Mouse (Mus musculus): ENCODE results near the gene Klhdc1. TPM values are rescaled to one million over a fixed set of nuclear protein-coding genes. Genes with fewer than 3 reads are reported as not detected.

Klhdc1 gene
- polyA plus RNA-seq, 1 experiment = 2.4 TPM

DNA sequence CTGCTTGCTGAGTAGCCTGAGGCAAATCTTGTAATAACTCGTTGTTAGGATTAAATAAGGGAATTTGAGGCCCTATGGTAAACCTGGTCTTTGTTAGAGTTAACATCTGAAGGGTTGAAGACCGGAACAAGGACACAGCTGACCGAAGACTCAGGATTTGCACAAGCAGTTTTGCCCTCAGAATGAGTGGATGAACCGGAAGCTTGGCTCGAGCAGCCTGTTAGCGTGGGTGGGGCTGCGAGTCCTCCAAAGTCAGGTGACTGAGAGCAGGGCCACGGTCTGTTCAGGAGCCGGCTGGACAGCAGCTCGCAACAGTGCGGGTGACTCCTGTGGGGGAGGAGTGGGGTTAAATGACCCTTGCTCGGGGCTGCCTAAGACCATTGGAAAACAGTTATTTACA lies 58.3 kb downstream of the Klhdc1 start:
- Histone ChIP-seq H3K27ac (ENCODE audit: insufficient read depth, low read length) (no peak overlapping the region), H3K36me3 (ENCODE audit: control insufficient read depth, insufficient read depth, low read length) (peaks cover 4% of the 10 kb centered on the region), H3K4me1 (ENCODE audit: control insufficient read depth, insufficient read depth, insufficient read length) (no peaks in the 10 kb centered on the region), H3K27me3 (ENCODE audit: control insufficient read depth, insufficient read depth, low read length) (no peaks in the 10 kb centered on the region), H3K4me3 (ENCODE audit: extremely low read depth, insufficient read depth, insufficient read length) (no peak overlapping the region)
- no peak for DNase-seq (ENCODE audit: low read depth in 1 of 2, low spot score in 2 of 2)
- WGBS = 85% methylated on average over 12 of the region's 12 CpGs
- TF ChIP-seq CTCF (IDR thresholded peaks at IDR 0.05; ENCODE audit: extremely low read depth, insufficient read depth, insufficient read length, insufficient replicate concordance) = no peak
- TF ChIP-seq POLR2A (IDR thresholded peaks at IDR 0.05; ENCODE audit: low read depth, low read length) = no peak

DNA sequence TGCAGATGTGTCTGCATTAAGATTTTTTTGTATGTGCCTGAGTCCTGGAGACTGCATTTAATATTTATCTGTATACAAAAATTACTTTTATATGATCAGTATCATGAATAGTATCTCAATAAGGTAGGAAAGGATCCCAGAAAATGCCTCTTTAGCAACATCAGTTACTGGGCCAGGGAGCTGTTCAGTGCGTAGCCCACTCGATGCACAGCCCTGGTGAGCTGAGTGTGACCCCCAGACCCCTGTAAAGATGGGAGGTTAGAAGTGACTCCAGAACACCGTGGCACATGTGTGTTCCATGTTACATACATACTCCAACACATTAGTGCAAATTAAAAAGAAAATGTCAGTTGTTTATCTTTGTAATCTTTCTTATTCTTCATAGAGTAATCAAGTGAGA lies 58.9 kb downstream of the Klhdc1 start:
- 93% methylated on average over 3 of the region's 3 CpGs for WGBS
- TF ChIP-seq CTCF (IDR thresholded peaks at IDR 0.05; ENCODE audit: extremely low read depth, insufficient read depth, insufficient read length, insufficient replicate concordance) (no peak), POLR2A (IDR thresholded peaks at IDR 0.05; ENCODE audit: low read depth, low read length) (no peak)
- H3K4me3 ChIP-seq (ENCODE audit: extremely low read depth, insufficient read depth, insufficient read length) = no peak overlapping the region
- no peak for DNase-seq (ENCODE audit: low read depth in 1 of 2, low spot score in 2 of 2)
- H3K36me3 ChIP-seq (ENCODE audit: control insufficient read depth, insufficient read depth, low read length) = peaks cover 5% of the 10 kb centered on the region
- H3K4me1 ChIP-seq (ENCODE audit: control insufficient read depth, insufficient read depth, insufficient read length) = no peaks in the 10 kb centered on the region
- H3K27ac ChIP-seq (ENCODE audit: insufficient read depth, low read length) = no peak overlapping the region
- H3K27me3 ChIP-seq (ENCODE audit: control insufficient read depth, insufficient read depth, low read length) = no peaks in the 10 kb centered on the region

DNA sequence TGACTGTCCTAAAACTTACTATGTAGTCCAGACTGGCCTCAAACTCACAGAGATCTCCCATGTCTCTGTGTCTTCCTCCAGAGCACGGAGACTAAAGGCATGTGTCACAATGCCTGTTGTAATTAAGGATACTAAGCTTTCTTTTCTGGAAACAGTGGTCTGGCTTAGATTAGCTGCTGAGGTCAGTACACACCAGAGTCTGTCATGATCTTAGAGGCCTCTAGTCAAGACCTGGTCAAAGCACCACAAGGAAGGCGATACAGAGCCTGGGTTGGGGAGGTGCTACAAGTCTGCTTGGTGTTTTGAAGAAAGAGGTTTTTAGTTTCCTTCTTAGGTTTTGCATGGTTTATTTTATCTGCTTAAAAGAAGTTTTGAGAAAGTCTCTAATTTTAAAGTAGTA lies 59.4 kb downstream of the Klhdc1 start:
- Histone ChIP-seq H3K27me3 (ENCODE audit: control insufficient read depth, insufficient read depth, low read length) (no peaks in the 10 kb centered on the region), H3K4me3 (ENCODE audit: extremely low read depth, insufficient read depth, insufficient read length) (no peak overlapping the region), H3K27ac (ENCODE audit: insufficient read depth, low read length) (no peak overlapping the region), H3K36me3 (ENCODE audit: control insufficient read depth, insufficient read depth, low read length) (peaks cover 11% of the 10 kb centered on the region), H3K4me1 (ENCODE audit: control insufficient read depth, insufficient read depth, insufficient read length) (no peaks in the 10 kb centered on the region)
- TF ChIP-seq CTCF (IDR thresholded peaks at IDR 0.05; ENCODE audit: extremely low read depth, insufficient read depth, insufficient read length, insufficient replicate concordance) (no peak), POLR2A (IDR thresholded peaks at IDR 0.05; ENCODE audit: low read depth, low read length) (no peak)
- WGBS = 94% methylated on average over 2 of the region's 2 CpGs
- no peak for DNase-seq (ENCODE audit: low read depth in 1 of 2, low spot score in 2 of 2)

DNA sequence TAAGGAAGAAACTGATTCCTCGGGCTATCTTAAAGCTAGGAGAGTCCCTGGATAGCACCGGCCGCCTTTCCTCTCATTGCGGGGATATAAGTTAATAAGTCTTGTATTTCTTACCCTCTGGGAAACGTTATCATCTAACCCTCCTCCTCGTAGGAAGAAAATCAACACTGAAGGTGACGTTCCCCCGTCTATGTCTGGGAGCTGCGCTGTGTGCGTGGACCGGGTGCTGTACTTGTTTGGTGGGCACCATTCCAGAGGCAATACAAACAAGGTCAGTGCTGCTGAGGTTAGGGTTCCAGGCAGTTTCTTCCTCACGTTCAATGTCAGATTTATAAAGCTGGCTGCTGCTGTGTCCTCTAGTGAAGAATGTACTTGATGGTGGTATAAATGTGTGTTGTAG lies 61.2 kb downstream of the Klhdc1 start:
- no peak for TF ChIP-seq CTCF (IDR thresholded peaks at IDR 0.05; ENCODE audit: extremely low read depth, insufficient read depth, insufficient read length, insufficient replicate concordance)
- Histone ChIP-seq H3K27ac (ENCODE audit: insufficient read depth, low read length) (no peak overlapping the region), H3K36me3 (ENCODE audit: control insufficient read depth, insufficient read depth, low read length) (peaks cover 16% of the 10 kb centered on the region), H3K4me1 (ENCODE audit: control insufficient read depth, insufficient read depth, insufficient read length) (no peaks in the 10 kb centered on the region), H3K27me3 (ENCODE audit: control insufficient read depth, insufficient read depth, low read length) (no peaks in the 10 kb centered on the region), H3K4me3 (ENCODE audit: extremely low read depth, insufficient read depth, insufficient read length) (no peak overlapping the region)
- 95% methylated on average over 12 of the region's 12 CpGs for WGBS
- DNase-seq (ENCODE audit: low read depth in 1 of 2, low spot score in 2 of 2) = no peak

DNA sequence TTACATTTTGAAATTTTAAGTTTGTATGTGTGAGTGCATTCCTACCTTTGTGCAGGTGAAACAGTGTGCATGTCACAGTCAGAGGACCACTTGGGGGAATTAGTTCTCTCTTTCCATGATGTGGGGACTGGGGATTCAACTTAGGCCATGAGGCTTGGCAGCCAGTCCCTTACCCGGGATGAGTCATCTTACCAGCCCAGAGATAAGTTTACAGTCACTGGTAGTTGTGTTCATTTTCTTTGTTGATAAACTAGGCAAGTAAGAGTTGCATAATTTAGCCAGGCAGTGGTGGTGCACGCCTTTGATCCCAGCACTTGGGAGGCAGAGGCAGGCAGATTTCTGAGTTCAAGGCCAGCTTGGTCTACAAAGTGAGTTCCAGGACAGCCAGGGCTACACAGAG lies 63.1 kb downstream of the Klhdc1 start:
- no peak for DNase-seq (ENCODE audit: low read depth in 1 of 2, low spot score in 2 of 2)
- WGBS = 85% methylated on average over 2 of the region's 2 CpGs
- Histone ChIP-seq H3K4me3 (ENCODE audit: extremely low read depth, insufficient read depth, insufficient read length) (no peak overlapping the region), H3K27ac (ENCODE audit: insufficient read depth, low read length) (no peak overlapping the region), H3K36me3 (ENCODE audit: control insufficient read depth, insufficient read depth, low read length) (peaks cover 27% of the 10 kb centered on the region), H3K4me1 (ENCODE audit: control insufficient read depth, insufficient read depth, insufficient read length) (no peaks in the 10 kb centered on the region), H3K27me3 (ENCODE audit: control insufficient read depth, insufficient read depth, low read length) (no peaks in the 10 kb centered on the region)
- TF ChIP-seq CTCF (IDR thresholded peaks at IDR 0.05; ENCODE audit: extremely low read depth, insufficient read depth, insufficient read length, insufficient replicate concordance) = no peak
- TF ChIP-seq POLR2A (IDR thresholded peaks at IDR 0.05; ENCODE audit: low read depth, low read length) = no peak

DNA sequence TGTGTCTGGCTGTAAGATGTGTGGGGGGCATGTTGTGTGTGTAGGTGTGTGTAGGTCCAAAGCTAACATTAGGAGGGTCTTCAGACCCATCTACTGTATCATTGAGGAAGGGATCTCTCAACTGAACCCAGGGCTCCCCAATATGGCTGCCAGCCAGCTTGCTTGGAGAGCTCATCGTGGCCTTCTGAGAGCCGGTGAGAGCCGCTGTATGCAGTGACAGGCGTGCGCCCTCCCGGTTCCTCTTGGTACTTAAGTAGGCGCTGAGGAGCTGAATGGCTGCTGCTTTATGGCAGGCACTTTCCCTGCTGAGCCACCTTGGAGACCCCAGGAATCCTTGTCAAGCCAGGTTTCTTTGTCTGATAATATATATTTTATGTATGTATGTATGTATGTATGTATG lies 65.4 kb downstream of the Klhdc1 start:
- no peaks in the 10 kb centered on the region for H3K4me1 ChIP-seq (ENCODE audit: control insufficient read depth, insufficient read depth, insufficient read length)
- no peak overlapping the region for H3K4me3 ChIP-seq (ENCODE audit: extremely low read depth, insufficient read depth, insufficient read length)
- H3K36me3 ChIP-seq (ENCODE audit: control insufficient read depth, insufficient read depth, low read length) = peaks cover 40% of the 10 kb centered on the region
- TF ChIP-seq POLR2A (IDR thresholded peaks at IDR 0.05; ENCODE audit: low read depth, low read length) = no peak
- no peak for TF ChIP-seq CTCF (IDR thresholded peaks at IDR 0.05; ENCODE audit: extremely low read depth, insufficient read depth, insufficient read length, insufficient replicate concordance)
- no peak overlapping the region for H3K27ac ChIP-seq (ENCODE audit: insufficient read depth, low read length)
- WGBS = over 99% methylated on average over 7 of the region's 7 CpGs
- H3K27me3 ChIP-seq (ENCODE audit: control insufficient read depth, insufficient read depth, low read length) = no peaks in the 10 kb centered on the region
- no peak for DNase-seq (ENCODE audit: low read depth in 1 of 2, low spot score in 2 of 2)

DNA sequence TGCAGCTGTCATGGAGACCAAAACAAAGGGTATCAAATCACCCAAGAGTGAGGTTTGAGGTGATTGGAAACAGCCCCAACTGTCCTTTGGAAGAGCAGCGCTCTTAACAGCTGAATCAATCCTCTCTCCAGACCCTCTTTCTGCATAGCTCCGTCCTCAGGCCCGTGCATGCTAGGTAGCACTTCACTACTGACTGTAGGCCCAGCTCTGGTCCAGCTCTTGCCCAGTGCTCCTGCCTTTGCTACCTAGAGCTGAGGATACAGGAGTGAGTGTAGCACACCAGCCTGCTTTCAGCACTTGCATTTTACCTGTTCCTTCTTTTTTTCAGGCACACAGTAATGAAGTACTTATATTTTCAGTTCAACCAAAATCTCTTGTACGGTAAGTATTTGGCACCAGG lies 68.7 kb downstream of the Klhdc1 start:
- 90% methylated on average over 4 of the region's 4 CpGs for WGBS
- Histone ChIP-seq H3K27me3 (ENCODE audit: control insufficient read depth, insufficient read depth, low read length) (no peaks in the 10 kb centered on the region), H3K4me1 (ENCODE audit: control insufficient read depth, insufficient read depth, insufficient read length) (no peaks in the 10 kb centered on the region), H3K36me3 (ENCODE audit: control insufficient read depth, insufficient read depth, low read length) (peaks cover 44% of the 10 kb centered on the region), H3K27ac (ENCODE audit: insufficient read depth, low read length) (no peak overlapping the region), H3K4me3 (ENCODE audit: extremely low read depth, insufficient read depth, insufficient read length) (no peak overlapping the region)
- no peak for TF ChIP-seq CTCF (IDR thresholded peaks at IDR 0.05; ENCODE audit: extremely low read depth, insufficient read depth, insufficient read length, insufficient replicate concordance)
- TF ChIP-seq POLR2A (IDR thresholded peaks at IDR 0.05; ENCODE audit: low read depth, low read length) = no peak
- DNase-seq (ENCODE audit: low read depth in 1 of 2, low spot score in 2 of 2) = no peak

Measured in spleen, adult 2 months (tissue).